Mouse (Mus musculus) gastrocnemius, postnatal 4 days (tissue): ENCODE data around the gene Slc25a23. TPM values are rescaled to one million over a fixed set of nuclear protein-coding genes. Genes with fewer than 3 reads are reported as not detected.

Experiments
- DNase-seq, 2 experiments: peaks; one replicate each; pipeline ENCODE4 v3.0.0; 2021 to 2022; ENCODE audit warnings: low spot score in 2 of 2, mixed read lengths in 2 of 2
- total RNA-seq, 2 experiments: library from RNA; stranded (reverse); gene quantifications; 2 replicates each; pipeline ENCODE4 v1.2.3; 2021

The Slc25a23 gene
- total RNA-seq, 2 experiments from 2014 or later, result 35.5 to 35.7 TPM

GRCm38 (mm10) chr17:57020960-57021359 lies 38.7 kb downstream of the Slc25a23 start:
- no peak for DNase-seq

GRCm38 (mm10) chr17:57019693-57020092 lies 40.0 kb downstream of the Slc25a23 start:
- no peak for DNase-seq

- DNase-seq, result no peak
Observed at GRCm38 (mm10) chr17:57012245-57012795, 47.3 kb downstream of the Slc25a23 start.

GRCm38 (mm10) chr17:57011236-57012141 lies 48.2 kb downstream of the Slc25a23 start, which contains the start of the genes Gtf2f1 and Gm17949:
Gene Gtf2f1 (minus strand): TSS chr17:57011288.
Gene Gm17949 (plus strand): TSS chr17:57011469.
- DNase-seq, result peak; percentile 78 to 90

GRCm38 (mm10) chr17:57010911-57011235 lies 48.8 kb downstream of the Slc25a23 start:
- DNase-seq, result peak in 1 of 2 experiments; percentile 37

- no peak for DNase-seq
Observed at GRCm38 (mm10) chr17:57007137-57007905, 52.3 kb downstream of the Slc25a23 start.

GRCm38 (mm10) chr17:57003994-57004393 lies 55.7 kb downstream of the Slc25a23 start:
- DNase-seq, result no peak

GRCm38 (mm10) chr17:57001228-57001627 lies 58.4 kb downstream of the Slc25a23 start:
- DNase-seq, result no peak

GRCm38 (mm10) chr17:56999968-57000609 lies 59.6 kb downstream of the Slc25a23 start, which contains the start of gene Pspn:
Gene Pspn (minus strand): TSS chr17:57000018.
- DNase-seq, result no peak

GRCm38 (mm10) chr17:56999414-56999813 lies 60.2 kb downstream of the Slc25a23 start:
- no peak for DNase-seq

GRCm38 (mm10) chr17:56997029-56997667 lies 62.5 kb downstream of the Slc25a23 start, which contains the start of gene Alkbh7:
Gene Alkbh7 (plus strand): TSS chr17:56997339.
- peak; percentile 83 to 94 for DNase-seq

- DNase-seq, result no peak
Observed at GRCm38 (mm10) chr17:56996506-56996905, 63.2 kb downstream of the Slc25a23 start.

GRCm38 (mm10) chr17:56995046-56995445 lies 64.6 kb downstream of the Slc25a23 start:
- no peak for DNase-seq

Other genes with a start within 250 kb of the Slc25a23 start
- gene Rfx2, start 228.8 kb downstream of the Slc25a23 start, total RNA-seq, result 10 to 100 TPM in 1 of 2 experiments, 1 to 10 TPM in 1; 8.2 to 10.6 TPM
- gene Acsbg2, start 185.4 kb downstream of the Slc25a23 start, total RNA-seq, result not detected
- not detected for gene 1700061G19Rik, start 184.4 kb downstream of the Slc25a23 start, total RNA-seq
- gene Mllt1, start 124.4 kb downstream of the Slc25a23 start, total RNA-seq, result 10 to 100 TPM; 23.9 to 27.2 TPM
- gene Acer1, start 77.7 kb downstream of the Slc25a23 start, total RNA-seq, result not detected
- 10 to 100 TPM; 35.6 to 41.4 TPM for gene Clpp, start 69.6 kb downstream of the Slc25a23 start, total RNA-seq
- gene Alkbh7, start 62.5 kb downstream of the Slc25a23 start, total RNA-seq, result 10 to 100 TPM; 36.6 to 37.0 TPM
- not detected for gene Pspn, start 59.8 kb downstream of the Slc25a23 start, total RNA-seq
- gene Gtf2f1, start 48.6 kb downstream of the Slc25a23 start, total RNA-seq, result 10 to 100 TPM; 31.9 to 34.9 TPM
- not detected for gene Gm17949, start 48.4 kb downstream of the Slc25a23 start, total RNA-seq
- 10 to 100 TPM; 87.0 to 87.7 TPM for gene Khsrp, start 28.3 kb downstream of the Slc25a23 start, total RNA-seq
- not detected for gene Slc25a41, start 18.2 kb downstream of the Slc25a23 start, total RNA-seq
- under 1 TPM; 0.49 to 0.67 TPM for gene Crb3, start 758 bp downstream of the Slc25a23 start, total RNA-seq
- gene Dennd1c, start 18.7 kb upstream of the Slc25a23 start, total RNA-seq, result 1 to 10 TPM; 2.1 TPM
- gene Tubb4a, start 27.9 kb upstream of the Slc25a23 start, total RNA-seq, result 1 to 10 TPM; 4.0 to 4.8 TPM
- gene Tnfsf9, start 45.5 kb upstream of the Slc25a23 start, total RNA-seq, result 1 to 10 TPM; 1.3 to 1.4 TPM
- not detected for gene Cd70, start 89.9 kb upstream of the Slc25a23 start, total RNA-seq
- gene Tnfsf14, start 134.3 kb upstream of the Slc25a23 start, total RNA-seq, result not detected
- 10 to 100 TPM in 1 of 2 experiments, 1 to 10 TPM in 1; 5.3 to 19.8 TPM for gene C3, start 168.3 kb upstream of the Slc25a23 start, total RNA-seq
- 10 to 100 TPM; 24.8 to 25.6 TPM for gene Gpr108, start 188.6 kb upstream of the Slc25a23 start, total RNA-seq
- 10 to 100 TPM; 61.0 to 81.5 TPM for gene Trip10, start 189.6 kb upstream of the Slc25a23 start, total RNA-seq
- 1 to 10 TPM; 2.1 to 3.4 TPM for gene Vav1, start 219.2 kb upstream of the Slc25a23 start, total RNA-seq